Mouse (Mus musculus) T-helper 2 cell (primary cell): ENCODE measurements around the gene Aup1.

Source experiments
- in situ Hi-C: fragments of 300-600 bp; cut with MboI, MseI; formaldehyde crosslinking; loops from one replicate; pipeline ENCODE4 v1.15.1; 2025; ENCODE audit warnings: high pct_unique_total_duplicates

Gene Aup1

GRCm38 (mm10) chr6:83027706-83028105, 26.6 kb upstream of the Aup1 start:
- in situ Hi-C loops, result no loop called here

- in situ Hi-C loops, result no loop called here
Observed at GRCm38 (mm10) chr6:83029777-83030176, 24.5 kb upstream of the Aup1 start.

GRCm38 (mm10) chr6:83031111-83031510, 23.2 kb upstream of the Aup1 start:
- in situ Hi-C loops, result no loop called here

GRCm38 (mm10) chr6:83031921-83032590, 22.3 kb upstream of the Aup1 start:
- in situ Hi-C loops, result no loop called here

GRCm38 (mm10) chr6:83032769-83033191, 21.5 kb upstream of the Aup1 start:
- in situ Hi-C loops, result no loop called here

- in situ Hi-C loops, result no loop called here
Observed at GRCm38 (mm10) chr6:83033249-83034185, 20.8 kb upstream of the Aup1 start, which contains the start of the genes Dok1 and Loxl3. Gene Dok1, minus strand, starts transcription at chr6:83033471. Gene Loxl3, plus strand, starts transcription at chr6:83034173.

- in situ Hi-C loops, result no loop called here
Observed at GRCm38 (mm10) chr6:83034463-83035055, 19.8 kb upstream of the Aup1 start.

GRCm38 (mm10) chr6:83037188-83037587, 17.1 kb upstream of the Aup1 start:
- in situ Hi-C loops, result no loop called here

- in situ Hi-C loops, result no loop called here
Observed at GRCm38 (mm10) chr6:83038496-83039012, 15.8 kb upstream of the Aup1 start.

- in situ Hi-C loops, result no loop called here
Observed at GRCm38 (mm10) chr6:83040601-83041000, 13.7 kb upstream of the Aup1 start.

- in situ Hi-C loops, result no loop called here
Observed at GRCm38 (mm10) chr6:83043561-83043960, 10.8 kb upstream of the Aup1 start.

- in situ Hi-C loops, result no loop called here
Observed at GRCm38 (mm10) chr6:83043993-83044392, 10.3 kb upstream of the Aup1 start.

- in situ Hi-C loops, result loop anchor here (5.0 kb wide), 1 partner anchor 37 kb away; no protein-coding TSS in a partner anchor
Observed at GRCm38 (mm10) chr6:83044742-83045141, 9.6 kb upstream of the Aup1 start.

- in situ Hi-C loops, result loop anchor here (5.0 kb wide), 1 partner anchor 42 kb away; no protein-coding TSS in a partner anchor
Observed at GRCm38 (mm10) chr6:83049367-83049766, 5.0 kb upstream of the Aup1 start.

GRCm38 (mm10) chr6:83053136-83053960, 973 bp upstream of the Aup1 start:
- in situ Hi-C loops, result no loop called here

- in situ Hi-C loops, result no loop called here
Observed at GRCm38 (mm10) chr6:83054871-83055431, 630 bp downstream of the Aup1 start, which contains the start of gene Htra2. Gene Htra2, minus strand, starts transcription at chr6:83055273.

GRCm38 (mm10) chr6:83057790-83058189, 3.5 kb downstream of the Aup1 start, which contains the start of gene Dqx1:
Gene Dqx1, plus strand, starts transcription at chr6:83057844.
- in situ Hi-C loops, result no loop called here

- in situ Hi-C loops, result no loop called here
Observed at GRCm38 (mm10) chr6:83058725-83059124, 4.4 kb downstream of the Aup1 start.

GRCm38 (mm10) chr6:83065995-83066394, 11.7 kb downstream of the Aup1 start:
- in situ Hi-C loops, result no loop called here

GRCm38 (mm10) chr6:83066441-83066840, 12.1 kb downstream of the Aup1 start:
- in situ Hi-C loops, result no loop called here
